Comparison of ENCODE assay signal across 25 mouse cellular contexts in genomic region chr3:32661556-32661930, GRCm38 (mm10).
"Had no signal": no experiment of that assay in that cellular context is flagged by ENCODE, and none has a peak within 500 bp of the region (broad histone marks: within the 10 kb centered on the region; RNA-seq: fewer than 3 reads in every experiment).

No protein-coding gene starts in this region.

- H3K36me3 ChIP-seq: heart, embryonic 13.5 days; heart, embryonic 15.5 days; hindbrain, embryonic 13.5 days; hindbrain, embryonic 15.5 days; kidney, embryonic 15.5 days; limb, embryonic 13.5 days; limb, embryonic 15.5 days had no signal

- DNase-seq: gastrocnemius, postnatal 14 days; gastrocnemius, postnatal 36 days; heart, adult 11 months; heart, adult 2 months; heart, postnatal 14 days; heart, postnatal 36 days; kidney, adult 11 months; kidney, adult 2 months; kidney, adult 9 months; kidney, postnatal 14 days; kidney, postnatal 36 days; layer of hippocampus, adult 9-11 months; layer of hippocampus, postnatal 36 days; left cerebral cortex, postnatal 4 days had no signal

- ATAC-seq: hindbrain, postnatal 0 days; intestine, embryonic 16.5 days had no signal

- H3K27ac ChIP-seq: heart, adult 2 months; heart, embryonic 13.5 days; heart, embryonic 15.5 days; hindbrain, embryonic 13.5 days; hindbrain, embryonic 15.5 days; hindbrain, postnatal 0 days; kidney, embryonic 15.5 days; kidney, postnatal 0 days; limb, embryonic 13.5 days; limb, embryonic 15.5 days had no signal

- H3K9ac ChIP-seq: heart, embryonic 13.5 days; heart, embryonic 15.5 days; hindbrain, embryonic 13.5 days; hindbrain, embryonic 15.5 days; kidney, embryonic 15.5 days; limb, embryonic 13.5 days; limb, embryonic 15.5 days had no signal

- H3K27me3 ChIP-seq: heart, embryonic 13.5 days; heart, embryonic 15.5 days; hindbrain, embryonic 13.5 days; hindbrain, embryonic 15.5 days; kidney, embryonic 15.5 days; limb, embryonic 13.5 days; limb, embryonic 15.5 days had no signal

- H3K4me3 ChIP-seq: heart, adult 2 months; heart, embryonic 13.5 days; heart, embryonic 15.5 days; hindbrain, embryonic 13.5 days; hindbrain, embryonic 15.5 days; kidney, embryonic 15.5 days; limb, embryonic 13.5 days; limb, embryonic 15.5 days had no signal

- H3K4me2 ChIP-seq: heart, embryonic 11.5 days; heart, embryonic 13.5 days; heart, embryonic 15.5 days; hindbrain, embryonic 13.5 days; hindbrain, embryonic 15.5 days; kidney, embryonic 15.5 days; limb, embryonic 13.5 days; limb, embryonic 15.5 days had no signal

- H3K4me1 ChIP-seq: hindbrain, embryonic 15.5 days; kidney, embryonic 15.5 days; limb, embryonic 13.5 days; limb, embryonic 15.5 days had no signal

- H3K9me3 ChIP-seq: heart, embryonic 13.5 days; heart, embryonic 15.5 days; hindbrain, embryonic 13.5 days; hindbrain, embryonic 15.5 days; kidney, embryonic 15.5 days; limb, embryonic 13.5 days; limb, embryonic 15.5 days had no signal
